Mouse (Mus musculus): ENCODE results near the gene Vps11. TPM values are rescaled to one million over a fixed set of nuclear protein-coding genes. Genes with fewer than 3 reads are reported as not detected.
"Not testable (repeated sequence)": the region's sequence is repeated elsewhere in the genome, so short reads cannot be mapped to it uniquely, and the experiment has no call there.

The Vps11 gene
- total RNA-seq, 2 experiments from 2014 or later, result 42.6 to 49.1 TPM

GRCm38 (mm10) chr9:44379054-44379834 lies 17.8 kb upstream of the Vps11 start, which contains the start of gene Hyou1:
Hyou1 (plus strand) TSS chr9:44379490.
- intact Hi-C loops (cut with DNase I), result no loop called here

GRCm38 (mm10) chr9:44378153-44378730 lies 16.8 kb upstream of the Vps11 start:
- intact Hi-C loops (cut with DNase I), result no loop called here

More at GRCm38 (mm10) chr9:44379054-44379834, 17.8 kb upstream of the Vps11 start, which contains the start of gene Hyou1:
- peak; percentile 99 for DNase-seq (ENCODE audit: extremely low spot score in 1 of 2, low spot score in 2 of 2)

GRCm38 (mm10) chr9:44377335-44377734 lies 15.9 kb upstream of the Vps11 start:
- DNase-seq (ENCODE audit: extremely low spot score in 1 of 2, low spot score in 2 of 2); intact Hi-C loops (cut with DNase I): not testable (repeated sequence)

More at GRCm38 (mm10) chr9:44378153-44378730, 16.8 kb upstream of the Vps11 start:
- no peak for DNase-seq (ENCODE audit: extremely low spot score in 1 of 2, low spot score in 2 of 2)

- intact Hi-C loops (cut with DNase I), result no loop called here
- DNase-seq (ENCODE audit: extremely low spot score in 1 of 2, low spot score in 2 of 2), result no peak
These were observed 14.7 kb upstream of the Vps11 start for GRCm38 (mm10) chr9:44376141-44376540.

- no peak for DNase-seq (ENCODE audit: extremely low spot score in 1 of 2, low spot score in 2 of 2)
- intact Hi-C loops (cut with DNase I), result no loop called here
These were observed 11.9 kb upstream of the Vps11 start for GRCm38 (mm10) chr9:44373386-44373785.

- intact Hi-C loops (cut with DNase I), result no loop called here
- no peak for DNase-seq (ENCODE audit: extremely low spot score in 1 of 2, low spot score in 2 of 2)
These were observed 3.0 kb upstream of the Vps11 start for GRCm38 (mm10) chr9:44364480-44364879.

- DNase-seq (ENCODE audit: extremely low spot score in 1 of 2, low spot score in 2 of 2); intact Hi-C loops (cut with DNase I): not testable (repeated sequence)
These were observed 461 bp upstream of the Vps11 start for GRCm38 (mm10) chr9:44361931-44362330.

- intact Hi-C loops (cut with DNase I), result no loop called here
- no peak for DNase-seq (ENCODE audit: extremely low spot score in 1 of 2, low spot score in 2 of 2)
These were observed 4.3 kb downstream of the Vps11 start for GRCm38 (mm10) chr9:44357207-44357606.

GRCm38 (mm10) chr9:44353142-44353541 lies 8.3 kb downstream of the Vps11 start:
- intact Hi-C loops (cut with DNase I), result loop anchor here (5.0 kb wide), 1 partner anchor 34 kb away; no protein-coding TSS in a partner anchor
- no peak for DNase-seq (ENCODE audit: extremely low spot score in 1 of 2, low spot score in 2 of 2)

GRCm38 (mm10) chr9:44352337-44352736 lies 9.1 kb downstream of the Vps11 start:
- intact Hi-C loops (cut with DNase I), result loop anchor here (5.0 kb wide), 1 partner anchor 35 kb away; no protein-coding TSS in a partner anchor
- DNase-seq (ENCODE audit: extremely low spot score in 1 of 2, low spot score in 2 of 2), result no peak

- no peak for DNase-seq (ENCODE audit: extremely low spot score in 1 of 2, low spot score in 2 of 2)
- intact Hi-C loops (cut with DNase I), result loop anchor here (1.0 to 5.0 kb wide), 2 partner anchors 36 to 217 kb away; partner anchors contain the start of gene Mcam
These were observed 10.1 kb downstream of the Vps11 start for GRCm38 (mm10) chr9:44351396-44351795.

GRCm38 (mm10) chr9:44348546-44348945 lies 12.9 kb downstream of the Vps11 start:
- intact Hi-C loops (cut with DNase I), result no loop called here
- no peak for DNase-seq (ENCODE audit: extremely low spot score in 1 of 2, low spot score in 2 of 2)

- no peak for DNase-seq (ENCODE audit: extremely low spot score in 1 of 2, low spot score in 2 of 2)
- intact Hi-C loops (cut with DNase I), result no loop called here
These were observed 13.8 kb downstream of the Vps11 start for GRCm38 (mm10) chr9:44347621-44348020.

- intact Hi-C loops (cut with DNase I), result no loop called here
- no peak for DNase-seq (ENCODE audit: extremely low spot score in 1 of 2, low spot score in 2 of 2)
These were observed 14.3 kb downstream of the Vps11 start for GRCm38 (mm10) chr9:44347166-44347565.

GRCm38 (mm10) chr9:44345570-44346433 lies 15.7 kb downstream of the Vps11 start:
- intact Hi-C loops (cut with DNase I), result no loop called here

GRCm38 (mm10) chr9:44343781-44344421 lies 17.6 kb downstream of the Vps11 start, which contains the start of gene Hmbs:
Hmbs (minus strand) TSS chr9:44344228.
- intact Hi-C loops (cut with DNase I), result no loop called here

More at GRCm38 (mm10) chr9:44345570-44346433, 15.7 kb downstream of the Vps11 start:
- DNase-seq (ENCODE audit: extremely low spot score in 1 of 2, low spot score in 2 of 2), result no peak

GRCm38 (mm10) chr9:44343290-44343689 lies 18.2 kb downstream of the Vps11 start:
- DNase-seq (ENCODE audit: extremely low spot score in 1 of 2, low spot score in 2 of 2), result no peak
- intact Hi-C loops (cut with DNase I), result no loop called here

More at GRCm38 (mm10) chr9:44343781-44344421, 17.6 kb downstream of the Vps11 start, which contains the start of gene Hmbs:
- peak; percentile 85 to 93 for DNase-seq (ENCODE audit: extremely low spot score in 1 of 2, low spot score in 2 of 2)

- intact Hi-C loops (cut with DNase I), result no loop called here
- DNase-seq (ENCODE audit: extremely low spot score in 1 of 2, low spot score in 2 of 2), result no peak
These were observed 18.9 kb downstream of the Vps11 start for GRCm38 (mm10) chr9:44342605-44343004.

Measured in left cerebral cortex, postnatal 10 days (tissue).